Mouse (Mus musculus) inflammation-experienced regulatory T-cells (primary cell): Measurements from ENCODE around the gene Hspbp1. TPM values are rescaled to one million over a fixed set of nuclear protein-coding genes. Genes with fewer than 3 reads are reported as not detected.

Source experiments
- polyA plus RNA-seq, 2 experiments: library from polyadenylated mRNA; unstranded; fragments of 100-300 nt; shearing (Covaris generic); gene quantifications; one replicate each; pipeline ENCODE4 v1.2.1; 2017

Gene Hspbp1
- 10 to 100 TPM; 62.6 to 74.0 TPM for polyA plus RNA-seq

GRCm38 (mm10) chr7:4684632-4685417 lies at the start of gene Hspbp1:
Hspbp1 (minus strand) TSS chr7:4685068.

GRCm38 (mm10) chr7:4725169-4725568 lies 40.3 kb upstream of the Hspbp1 start, which contains the start of gene Tmem150b:
Tmem150b (minus strand) TSS chr7:4725249.

GRCm38 (mm10) chr7:4690387-4690786 lies 5.5 kb upstream of the Hspbp1 start, which contains the start of gene Brsk1:
Brsk1 (plus strand) TSS chr7:4690604.

GRCm38 (mm10) chr7:4658912-4659551 lies 25.8 kb downstream of the Hspbp1 start, which contains the start of gene Ppp6r1:
Ppp6r1 (minus strand) TSS chr7:4659019.

GRCm38 (mm10) chr7:4631031-4631430 lies 53.8 kb downstream of the Hspbp1 start, which contains the start of gene Tmem86b:
Tmem86b (minus strand) TSS chr7:4631422.

Other genes starting within 250 kb of the Hspbp1 start
- gene Rdh13, start 239.4 kb downstream of the Hspbp1 start, polyA plus RNA-seq, result 1 to 10 TPM; 4.3 to 6.8 TPM
- 10 to 100 TPM in 1 of 2 experiments, 1 to 10 TPM in 1; 6.2 to 30.5 TPM for gene Eps8l1, start 224.4 kb downstream of the Hspbp1 start, polyA plus RNA-seq
- 100 to 1,000 TPM; 147 to 198 TPM for gene Ppp1r12c, start 183.4 kb downstream of the Hspbp1 start, polyA plus RNA-seq
- 1 to 10 TPM; 4.1 to 9.6 TPM for gene Tnnt1, start 168.7 kb downstream of the Hspbp1 start, polyA plus RNA-seq
- gene Tnni3, start 160.8 kb downstream of the Hspbp1 start, polyA plus RNA-seq, result 1 to 10 TPM in 1 of 2 experiments, not detected in 1; 5.5 TPM
- gene Dnaaf3, start 152.6 kb downstream of the Hspbp1 start, polyA plus RNA-seq, result 1 to 10 TPM in 1 of 2 experiments, not detected in 1; 2.6 TPM
- gene Syt5, start 137.5 kb downstream of the Hspbp1 start, polyA plus RNA-seq, result 1 to 10 TPM in 1 of 2 experiments, under 1 TPM in 1; 0.53 to 1.3 TPM
- gene Ptprh, start 81.0 kb downstream of the Hspbp1 start, polyA plus RNA-seq, result 1 to 10 TPM in 1 of 2 experiments, not detected in 1; 1.1 TPM
- 10 to 100 TPM; 12.1 to 12.7 TPM for gene Tmem86b, start 53.6 kb downstream of the Hspbp1 start, polyA plus RNA-seq
- 100 to 1,000 TPM; 275 to 316 TPM for gene Ppp6r1, start 26.0 kb downstream of the Hspbp1 start, polyA plus RNA-seq
- under 1 TPM in 1 of 2 experiments, not detected in 1; 0.64 TPM for gene Brsk1, start 5.5 kb upstream of the Hspbp1 start, polyA plus RNA-seq
- gene Tmem150b, start 40.2 kb upstream of the Hspbp1 start, polyA plus RNA-seq, result under 1 TPM; 0.39 to 0.65 TPM
- 10 to 100 TPM; 39.6 to 41.0 TPM for gene Kmt5c, start 55.0 kb upstream of the Hspbp1 start, polyA plus RNA-seq
- gene Cox6b2, start 68.0 kb upstream of the Hspbp1 start, polyA plus RNA-seq, result 1 to 10 TPM in 1 of 2 experiments, not detected in 1; 3.1 TPM
- not detected for gene Fam71e2, start 86.2 kb upstream of the Hspbp1 start, polyA plus RNA-seq
- under 1 TPM; 0.18 to 0.23 TPM for gene Il11, start 97.8 kb upstream of the Hspbp1 start, polyA plus RNA-seq
- 1 to 10 TPM in 1 of 2 experiments, under 1 TPM in 1; 0.37 to 1.1 TPM for gene Tmem190, start 97.9 kb upstream of the Hspbp1 start, polyA plus RNA-seq
- 10 to 100 TPM; 11.1 to 18.2 TPM for gene Tmem238, start 104.6 kb upstream of the Hspbp1 start, polyA plus RNA-seq
- gene Rpl28, start 107.8 kb upstream of the Hspbp1 start, polyA plus RNA-seq, result 100 to 1,000 TPM; 268 to 278 TPM
- 100 to 1,000 TPM in 1 of 2 experiments, 10 to 100 TPM in 1; 99.5 to 166 TPM for gene Ube2s, start 127.5 kb upstream of the Hspbp1 start, polyA plus RNA-seq
- gene Shisa7, start 159.6 kb upstream of the Hspbp1 start, polyA plus RNA-seq, result not detected
- gene Isoc2b, start 185.2 kb upstream of the Hspbp1 start, polyA plus RNA-seq, result 10 to 100 TPM; 23.8 to 37.5 TPM
- 1 to 10 TPM in 1 of 2 experiments, under 1 TPM in 1; 0.75 to 1.2 TPM for gene Isoc2a, start 192.1 kb upstream of the Hspbp1 start, polyA plus RNA-seq
- gene Gm36210, start 221.4 kb upstream of the Hspbp1 start, polyA plus RNA-seq, result under 1 TPM in 1 of 2 experiments, not detected in 1; 0.12 TPM
- 1 to 10 TPM; 2.0 to 2.2 TPM for gene Zfp628, start 230.1 kb upstream of the Hspbp1 start, polyA plus RNA-seq
- gene Nat14, start 237.0 kb upstream of the Hspbp1 start, polyA plus RNA-seq, result under 1 TPM; 0.27 to 0.86 TPM
- gene Ssc5d, start 240.7 kb upstream of the Hspbp1 start, polyA plus RNA-seq, result under 1 TPM; 0.27 to 0.40 TPM